Mouse (Mus musculus): ENCODE results near the gene Dcun1d2.

Dcun1d2 gene

DNA sequence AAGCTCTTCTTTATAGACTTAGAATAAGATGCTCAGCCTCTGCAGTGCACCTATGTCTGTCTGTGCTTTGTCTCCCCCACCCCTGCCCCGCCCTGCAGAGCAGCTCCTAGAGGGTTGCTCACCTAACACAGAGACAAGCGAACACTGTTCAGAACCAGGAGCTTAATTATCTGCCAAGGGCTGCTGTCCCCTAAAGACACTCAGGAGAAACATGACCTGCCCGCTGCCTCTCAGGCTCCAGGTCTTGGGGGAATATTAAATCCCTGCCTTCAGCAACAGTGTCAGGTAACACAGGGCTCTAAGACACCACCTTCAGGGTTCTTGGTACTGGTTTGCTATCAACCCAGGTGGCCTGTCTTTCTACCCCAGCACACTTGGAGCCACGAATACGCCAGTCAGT is 34.5 kb downstream of the Dcun1d2 start:
- no peak for DNase-seq

- no peak for DNase-seq
Measured at GRCm38 (mm10) chr8:13252837-13253236, 35.1 kb downstream of the Dcun1d2 start.

- DNase-seq = no peak
Measured at GRCm38 (mm10) chr8:13244343-13244880, 43.5 kb downstream of the Dcun1d2 start.

GRCm38 (mm10) chr8:13242985-13243870 is 44.7 kb downstream of the Dcun1d2 start:
- no peak for DNase-seq

DNA sequence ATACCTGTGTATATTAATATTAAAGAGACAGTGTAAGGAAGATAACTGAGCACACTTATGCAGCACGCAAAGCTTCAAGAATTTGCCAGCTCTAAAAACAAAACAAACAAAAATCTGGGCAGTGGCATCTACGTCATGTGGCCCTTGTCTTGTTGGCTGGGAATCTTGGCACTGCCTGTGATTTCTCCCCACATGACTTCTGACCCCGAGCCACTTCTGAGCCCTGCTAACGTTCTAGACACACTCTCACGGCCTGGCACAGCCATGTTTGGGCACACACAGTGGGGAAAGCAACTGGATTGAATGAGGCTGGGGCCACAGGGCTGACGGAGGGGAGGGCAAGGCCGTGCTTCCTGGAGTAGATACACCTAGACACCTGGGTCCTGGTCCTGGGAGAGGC is 47.2 kb downstream of the Dcun1d2 start:
- no peak for DNase-seq

DNA sequence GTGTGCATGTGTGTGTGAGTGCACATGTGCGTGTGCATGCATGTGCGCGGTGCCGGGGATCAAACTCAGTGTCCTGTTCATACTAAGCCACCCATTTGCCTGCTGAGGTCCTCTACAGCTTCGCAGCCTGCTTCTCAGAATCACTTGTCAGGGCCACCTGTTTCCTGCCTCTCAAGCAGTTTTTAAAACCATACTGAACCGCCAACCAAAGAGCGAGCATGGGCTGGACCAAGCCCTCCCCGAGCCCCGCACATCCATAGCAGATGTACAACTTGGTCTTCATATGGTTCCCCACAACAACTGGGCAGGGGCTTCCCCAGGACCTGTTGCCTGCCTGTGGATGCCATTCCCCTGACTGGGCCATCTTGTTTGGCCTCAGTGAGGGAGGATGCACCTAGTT is 47.9 kb downstream of the Dcun1d2 start:
- no peak for DNase-seq

DNA sequence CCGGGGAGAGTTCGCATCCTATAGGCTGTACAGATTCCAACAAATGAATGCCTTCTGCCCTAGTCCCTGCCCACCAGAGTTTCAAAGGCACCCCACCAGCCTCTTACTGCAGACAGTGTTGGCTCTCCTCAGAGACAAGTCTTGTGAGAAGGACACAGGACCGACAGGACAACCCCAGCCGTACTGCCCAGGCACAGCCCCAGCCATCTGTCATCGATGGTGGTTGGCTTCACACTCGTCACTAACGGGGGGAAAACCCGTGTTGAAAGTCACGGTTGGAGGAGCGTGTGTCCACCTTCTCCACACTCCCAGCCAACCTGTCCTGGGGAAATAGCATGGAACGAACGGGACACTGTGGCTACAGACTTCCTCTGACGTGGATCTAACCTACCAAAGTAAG is 53.1 kb downstream of the Dcun1d2 start:
- DNase-seq = no peak

GRCm38 (mm10) chr8:13230471-13230870 is 57.5 kb downstream of the Dcun1d2 start:
- DNase-seq = no peak

- no peak for DNase-seq
Measured at GRCm38 (mm10) chr8:13229802-13230201, 58.1 kb downstream of the Dcun1d2 start.

DNA sequence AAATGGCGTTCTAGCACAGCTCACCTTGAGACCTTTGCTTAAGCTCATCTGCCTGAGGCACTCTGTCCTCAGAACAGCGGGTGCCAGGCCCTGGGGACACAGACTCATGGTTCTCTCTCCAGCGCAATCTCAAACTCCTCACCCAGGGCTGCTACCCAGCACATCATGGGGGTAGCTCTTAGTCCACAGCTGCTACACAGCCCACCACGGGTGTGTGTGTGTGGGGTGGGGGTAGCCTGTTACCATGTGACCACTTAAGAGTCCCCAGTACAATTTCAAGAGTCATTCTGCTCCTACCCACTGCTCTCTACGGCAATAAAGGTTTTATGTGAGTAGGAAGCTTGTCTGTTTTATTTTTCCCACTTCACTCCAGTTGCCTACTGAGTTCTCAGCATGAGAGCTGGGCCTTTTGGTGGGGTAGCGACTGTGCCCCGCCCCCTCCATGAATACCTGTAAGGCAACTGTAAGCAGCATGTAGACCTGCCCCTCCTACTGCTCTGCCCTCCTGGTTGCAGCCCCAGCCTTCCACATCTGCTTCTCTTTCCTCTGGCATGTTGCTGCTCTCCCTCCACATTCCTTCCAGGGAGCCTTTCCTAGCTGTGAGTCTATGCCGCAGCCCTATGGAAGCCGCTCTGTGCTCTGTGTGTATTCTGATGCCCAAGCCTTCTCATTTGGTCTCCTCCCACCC is 58.9 kb downstream of the Dcun1d2 start:
- DNase-seq = no peak

GRCm38 (mm10) chr8:13227184-13227583 is 60.7 kb downstream of the Dcun1d2 start:
- no peak for DNase-seq

DNA sequence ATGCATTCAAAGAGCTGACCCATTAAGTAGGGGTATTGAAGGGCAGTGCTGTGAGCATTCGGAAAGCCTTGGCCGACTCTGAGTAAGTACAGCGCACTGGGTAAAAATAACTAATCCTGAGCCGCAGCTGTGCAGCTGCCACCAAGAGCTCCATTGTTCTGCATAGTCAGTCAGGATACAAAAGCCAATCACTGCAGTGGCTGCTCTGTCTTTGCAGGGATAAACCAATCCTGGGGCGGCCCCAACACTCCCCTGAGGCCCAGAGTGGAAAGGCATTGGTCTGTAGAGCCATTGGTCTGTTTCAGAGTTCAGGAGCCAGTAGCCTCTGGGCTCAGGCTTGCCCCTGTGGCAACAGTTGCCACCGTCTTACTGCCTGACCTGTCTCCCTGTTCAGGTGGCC is 61.6 kb downstream of the Dcun1d2 start:
- no peak for DNase-seq

- DNase-seq = no peak
Measured at GRCm38 (mm10) chr8:13224426-13224825, 63.5 kb downstream of the Dcun1d2 start.

- DNase-seq = no peak
Measured at GRCm38 (mm10) chr8:13218441-13218840, 69.5 kb downstream of the Dcun1d2 start.

- DNase-seq = no peak
Measured at GRCm38 (mm10) chr8:13217986-13218385, 69.9 kb downstream of the Dcun1d2 start.

DNA sequence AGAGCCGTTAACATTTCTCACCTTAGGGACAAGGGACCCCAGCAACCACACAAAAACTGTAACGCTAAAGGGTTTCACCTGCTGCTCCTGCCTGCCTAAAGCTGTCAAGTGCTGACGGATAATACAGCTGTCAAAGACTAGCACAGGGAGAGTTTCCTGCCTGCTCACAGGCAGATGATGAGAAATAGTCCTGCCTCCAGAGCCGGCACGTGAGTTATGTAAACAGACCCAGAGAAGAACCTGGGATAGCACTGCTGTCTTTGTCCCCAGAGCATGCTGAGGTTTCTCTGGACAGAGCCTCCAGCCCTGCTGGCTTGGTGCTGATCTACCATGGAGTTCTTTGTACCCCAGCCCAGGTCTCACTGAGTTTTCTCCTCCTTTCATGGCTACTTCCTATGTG is 70.8 kb downstream of the Dcun1d2 start:
- DNase-seq = no peak

DNA sequence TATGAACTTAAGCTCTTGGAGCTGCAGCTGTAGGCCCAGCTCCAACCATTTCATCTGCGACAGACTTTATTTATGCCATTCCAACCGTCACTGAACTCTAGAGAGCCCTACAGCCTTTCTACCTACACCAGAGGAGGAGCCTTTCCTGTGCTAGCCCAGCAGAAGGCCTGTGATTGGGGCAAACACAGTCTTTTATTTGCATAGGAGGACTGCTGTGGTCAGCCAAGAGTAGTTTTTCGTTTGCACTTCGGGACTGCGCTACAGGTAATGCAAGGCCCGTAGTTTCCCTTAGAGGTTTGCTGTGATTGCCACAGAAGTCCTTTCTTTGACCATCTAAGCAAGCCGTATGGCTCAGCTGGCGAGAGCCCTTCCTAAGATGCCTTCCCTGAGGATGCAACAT is 71.5 kb downstream of the Dcun1d2 start:
- no peak for DNase-seq

DNA sequence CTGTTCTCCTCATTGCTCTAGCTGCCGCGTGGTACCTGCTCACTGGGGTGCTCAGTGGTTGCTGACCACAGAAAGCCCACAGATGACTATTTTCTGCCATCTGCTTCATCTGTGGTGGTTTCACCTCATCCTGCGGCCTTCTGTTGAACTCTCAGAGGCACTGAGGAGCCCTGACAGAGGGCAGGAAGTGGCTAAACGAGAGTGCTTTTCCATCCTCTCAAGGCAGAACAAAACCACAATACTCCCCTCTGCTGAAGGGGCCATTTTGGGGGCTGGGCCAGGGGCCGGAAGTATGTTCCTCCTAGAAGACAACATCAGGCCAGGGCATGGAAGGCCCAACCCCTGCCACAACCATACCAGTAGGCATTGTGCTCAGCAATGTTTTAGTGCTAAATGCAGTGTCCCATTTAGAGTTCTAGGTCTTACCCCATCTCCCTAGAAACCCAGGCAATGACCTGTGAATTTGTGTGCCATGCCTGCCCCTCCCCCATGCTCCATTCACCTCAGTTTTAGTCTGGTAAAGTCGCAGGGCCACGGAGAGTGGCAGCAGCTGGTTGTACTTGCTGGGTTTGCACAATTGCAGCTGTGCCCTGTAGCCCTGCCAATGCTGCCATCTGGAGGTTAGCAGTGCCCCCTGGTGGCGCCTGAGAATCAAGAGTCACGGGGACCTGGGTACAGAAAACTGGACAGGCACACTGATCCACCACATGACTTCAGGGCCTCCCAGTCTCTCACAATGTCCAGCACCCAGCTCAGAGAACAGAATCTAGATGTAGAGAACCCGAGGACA is 74.3 kb downstream of the Dcun1d2 start:
- DNase-seq = peak; percentile 54

DNA sequence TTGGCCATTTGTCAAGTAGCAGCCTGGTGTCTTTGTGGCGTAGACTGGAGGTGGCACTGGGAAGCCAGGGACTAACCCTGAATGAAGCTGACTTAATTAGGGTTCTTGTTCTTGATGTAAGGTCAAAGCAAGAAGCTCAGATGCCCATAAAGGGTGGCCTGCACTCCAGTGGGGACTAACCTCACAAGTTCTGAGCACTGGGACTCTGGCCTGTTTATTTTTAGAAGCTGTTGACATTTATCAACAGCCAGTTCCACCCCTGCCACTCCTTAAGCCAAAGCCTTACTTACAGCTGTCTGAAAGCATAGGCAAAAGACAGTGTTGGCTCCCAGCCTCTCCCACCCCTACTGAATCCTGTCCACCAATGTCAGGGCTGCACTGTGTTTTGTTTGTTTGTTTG is 78.2 kb downstream of the Dcun1d2 start:
- DNase-seq = no peak

- no peak for DNase-seq
Measured at GRCm38 (mm10) chr8:13208627-13209355, 79.1 kb downstream of the Dcun1d2 start.

DNA sequence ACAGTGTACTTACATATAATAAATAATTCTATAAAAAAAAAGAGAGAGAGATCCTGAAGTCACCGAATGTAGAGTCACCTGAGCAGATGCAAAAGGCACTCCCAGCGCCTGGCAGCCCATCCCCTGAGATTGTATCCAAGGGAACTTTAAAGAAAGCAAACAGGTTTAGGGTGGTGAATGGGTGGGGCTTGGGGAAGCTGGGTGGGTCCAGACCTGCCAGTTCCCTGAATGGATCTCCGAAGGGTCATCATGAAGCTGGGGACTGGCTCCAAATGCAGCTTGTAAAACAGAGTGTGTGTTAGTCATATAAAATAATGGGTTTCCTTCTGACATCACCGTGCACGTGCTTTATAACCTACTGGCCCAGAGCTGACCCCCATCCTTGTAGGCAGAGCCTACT is 81.6 kb downstream of the Dcun1d2 start:
- no peak for DNase-seq

All from cerebellum, adult 11 months (tissue).